Mouse (Mus musculus): ENCODE results near the gene Nanp. TPM values are rescaled to one million over a fixed set of nuclear protein-coding genes. Genes with fewer than 3 reads are reported as not detected.

Gene Nanp
- polyA plus RNA-seq, 1 experiment = 6.1 TPM

DNA sequence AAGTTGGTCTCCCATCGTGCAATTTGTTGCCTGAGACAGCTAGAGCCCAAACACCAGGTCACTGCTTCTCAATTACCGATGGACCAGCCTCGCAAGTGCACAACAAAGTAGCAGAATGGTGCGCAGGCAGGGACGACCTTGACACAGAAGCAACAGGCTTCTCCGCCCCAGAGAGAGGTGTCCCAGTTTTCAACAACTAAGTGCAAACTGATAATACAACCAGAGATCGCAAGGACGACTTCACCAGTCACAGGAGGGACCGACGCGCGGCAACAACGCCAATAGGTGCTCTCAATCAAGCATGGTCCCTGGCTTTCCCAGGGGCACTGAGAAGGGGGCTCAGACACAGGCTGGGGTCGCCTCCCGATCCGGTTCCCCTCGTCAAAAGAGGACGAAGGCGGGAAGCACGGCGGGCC, 30.7 kb downstream of the Nanp start:
- WGBS = 2% methylated on average over 21 of the region's 21 CpGs
- peak overlapping the region; percentile 32 for H3K27ac ChIP-seq (ENCODE audit: insufficient read depth, low read depth, low read length)
- H3K27me3 ChIP-seq (replicated peaks; ENCODE audit: control insufficient read depth, insufficient read depth, low read length) = no peaks in the 10 kb centered on the region; the same call in 1 of the 2 replicates
- TF ChIP-seq CTCF (conservative IDR thresholded peaks at IDR 0.05; ENCODE audit: insufficient read depth, insufficient read length, low read depth, low read length) = no peak
- no peak for TF ChIP-seq POLR2A (IDR thresholded peaks at IDR 0.05; ENCODE audit: low read depth, low read length)
- peak; percentile 18 for DNase-seq
- peaks cover 16% of the 10 kb centered on the region for H3K4me1 ChIP-seq (ENCODE audit: control insufficient read depth, insufficient read depth, low read length)
- H3K4me3 ChIP-seq (ENCODE audit: insufficient read depth, low read depth, low read length) = peak overlapping the region; percentile 94
- H3K36me3 ChIP-seq (ENCODE audit: control insufficient read depth, insufficient read depth, low read length) = no peaks in the 10 kb centered on the region

DNA sequence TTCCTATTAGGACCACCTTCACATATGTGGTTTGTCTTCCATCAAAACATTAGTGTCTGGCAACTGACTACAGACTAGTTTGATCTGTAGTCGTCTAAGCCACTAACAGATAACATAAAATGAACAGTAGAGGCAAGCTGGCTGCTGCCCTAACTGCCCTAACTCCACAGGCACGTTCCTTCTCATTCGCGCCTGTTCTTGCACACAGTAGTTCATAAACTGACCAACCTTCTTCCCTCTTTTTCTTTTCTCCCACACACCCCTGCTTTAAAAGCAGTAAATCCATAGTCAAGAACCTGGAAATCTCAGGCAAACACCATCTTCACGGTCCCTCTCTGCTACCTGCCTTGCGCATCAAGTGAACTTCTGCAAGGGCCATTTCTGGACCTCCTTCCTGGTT, 31.2 kb downstream of the Nanp start:
- WGBS = 45% methylated on average over 6 of the region's 6 CpGs

DNA sequence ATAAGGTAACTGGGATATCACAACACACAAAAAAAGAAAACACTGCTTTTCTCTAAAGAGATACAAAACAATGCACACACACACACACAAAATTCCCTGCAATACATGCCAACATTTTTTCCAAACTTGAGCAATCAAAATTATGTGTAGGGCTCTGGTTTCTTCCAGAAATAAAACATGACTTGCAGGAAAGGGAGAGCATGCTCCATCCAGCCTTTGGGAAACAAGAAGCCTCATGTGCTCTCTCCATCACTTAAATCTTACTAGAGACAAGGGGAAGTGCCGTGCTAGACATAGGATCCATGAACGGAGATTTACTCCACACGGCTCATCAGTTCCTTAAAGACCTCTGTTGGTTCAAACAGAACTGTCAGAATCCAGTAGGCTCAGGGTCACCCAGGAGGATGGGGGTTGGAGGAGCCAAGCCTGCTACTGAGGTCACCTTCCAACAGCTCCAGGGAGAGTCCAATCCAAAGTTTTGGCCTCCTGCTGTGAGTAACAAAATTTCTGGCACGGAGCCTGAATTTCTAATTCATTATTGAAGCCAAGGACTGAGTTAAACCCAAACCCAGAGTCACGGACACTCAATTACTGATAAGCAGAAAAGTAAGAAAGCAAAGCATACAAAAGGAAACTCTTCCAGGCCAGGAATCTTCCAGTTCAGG, 32.8 kb downstream of the Nanp start:
- Histone ChIP-seq H3K27ac (ENCODE audit: insufficient read depth, low read depth, low read length) (peak overlapping the region; percentile 98), H3K4me1 (ENCODE audit: control insufficient read depth, insufficient read depth, low read length) (peaks cover 19% of the 10 kb centered on the region), H3K27me3 (replicated peaks; ENCODE audit: control insufficient read depth, insufficient read depth, low read length) (no peaks in the 10 kb centered on the region; the same call in 1 of the 2 replicates), H3K4me3 (ENCODE audit: insufficient read depth, low read depth, low read length) (peak overlapping the region; percentile 30; the same call in 1 of the 2 replicates), H3K36me3 (ENCODE audit: control insufficient read depth, insufficient read depth, low read length) (no peaks in the 10 kb centered on the region)
- peak; percentile 94 for DNase-seq
- TF ChIP-seq CTCF (conservative IDR thresholded peaks at IDR 0.05; ENCODE audit: insufficient read depth, insufficient read length, low read depth, low read length) (no peak), POLR2A (IDR thresholded peaks at IDR 0.05; ENCODE audit: low read depth, low read length) (no peak)
- 27% methylated on average over 5 of the region's 5 CpGs for WGBS

More for the DNA sequence above, 31.2 kb downstream of the Nanp start:
- H3K4me1 ChIP-seq (ENCODE audit: control insufficient read depth, insufficient read depth, low read length) = peaks cover 16% of the 10 kb centered on the region
- H3K27ac ChIP-seq (ENCODE audit: insufficient read depth, low read depth, low read length) = peak overlapping the region; percentile 32
- no peak for DNase-seq
- H3K27me3 ChIP-seq (replicated peaks; ENCODE audit: control insufficient read depth, insufficient read depth, low read length) = no peaks in the 10 kb centered on the region; the same call in 1 of the 2 replicates
- H3K4me3 ChIP-seq (ENCODE audit: insufficient read depth, low read depth, low read length) = peak overlapping the region; percentile 94
- H3K36me3 ChIP-seq (ENCODE audit: control insufficient read depth, insufficient read depth, low read length) = no peaks in the 10 kb centered on the region
- TF ChIP-seq CTCF (conservative IDR thresholded peaks at IDR 0.05; ENCODE audit: insufficient read depth, insufficient read length, low read depth, low read length) (no peak), POLR2A (IDR thresholded peaks at IDR 0.05; ENCODE audit: low read depth, low read length) (no peak)

DNA sequence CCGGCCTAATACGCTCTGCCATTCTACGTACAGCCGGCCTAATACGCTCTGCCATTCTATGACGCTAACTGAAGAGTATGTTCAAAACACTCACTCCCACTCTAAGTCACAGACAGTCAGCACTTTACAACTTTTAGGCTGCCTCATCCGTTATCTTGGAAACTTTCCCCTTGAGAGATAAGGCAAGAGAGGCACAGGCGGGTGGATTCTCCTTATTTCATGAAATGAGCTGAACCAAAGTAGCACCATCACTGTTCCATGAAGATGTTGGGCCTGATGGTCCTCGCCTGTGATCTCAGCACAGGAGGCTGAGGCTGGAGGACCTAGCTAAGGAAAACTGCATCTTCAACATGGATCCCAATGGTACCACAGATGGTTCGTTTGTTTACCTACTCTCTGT, 34.8 kb downstream of the Nanp start:
- WGBS = 87% methylated on average over 10 of the region's 10 CpGs
- no peaks in the 10 kb centered on the region for H3K36me3 ChIP-seq (ENCODE audit: control insufficient read depth, insufficient read depth, low read length)
- DNase-seq = no peak
- H3K4me1 ChIP-seq (ENCODE audit: control insufficient read depth, insufficient read depth, low read length) = peaks cover 16% of the 10 kb centered on the region
- no peak overlapping the region for H3K4me3 ChIP-seq (ENCODE audit: insufficient read depth, low read depth, low read length)
- H3K27ac ChIP-seq (ENCODE audit: insufficient read depth, low read depth, low read length) = peak overlapping the region; percentile 62
- TF ChIP-seq CTCF (conservative IDR thresholded peaks at IDR 0.05; ENCODE audit: insufficient read depth, insufficient read length, low read depth, low read length) = no peak
- TF ChIP-seq POLR2A (IDR thresholded peaks at IDR 0.05; ENCODE audit: low read depth, low read length) = no peak
- H3K27me3 ChIP-seq (replicated peaks; ENCODE audit: control insufficient read depth, insufficient read depth, low read length) = no peaks in the 10 kb centered on the region; the same call in 1 of the 2 replicates

DNA sequence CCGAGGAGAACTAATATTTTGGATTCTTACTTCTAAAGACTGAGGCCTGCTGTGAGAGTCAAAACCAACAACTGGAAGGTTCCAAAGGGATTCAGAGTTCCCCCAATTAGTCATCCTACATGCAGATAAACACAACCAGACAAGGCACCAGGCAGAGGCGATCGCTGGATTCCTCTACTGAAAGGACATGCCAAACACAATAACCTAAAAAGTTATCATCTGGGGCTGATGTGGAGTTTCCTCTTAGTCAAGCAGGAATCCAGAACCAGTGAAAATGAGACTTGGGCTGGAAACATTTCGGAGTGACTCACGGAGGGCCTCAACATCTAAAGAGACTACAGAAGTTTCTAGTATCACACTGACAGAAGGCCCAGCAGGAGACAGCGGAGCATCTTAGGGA, 35.4 kb downstream of the Nanp start:
- Histone ChIP-seq H3K4me3 (ENCODE audit: insufficient read depth, low read depth, low read length) (no peak overlapping the region), H3K27me3 (replicated peaks; ENCODE audit: control insufficient read depth, insufficient read depth, low read length) (no peaks in the 10 kb centered on the region; the same call in 1 of the 2 replicates), H3K4me1 (ENCODE audit: control insufficient read depth, insufficient read depth, low read length) (peaks cover 16% of the 10 kb centered on the region), H3K27ac (ENCODE audit: insufficient read depth, low read depth, low read length) (peak overlapping the region; percentile 74), H3K36me3 (ENCODE audit: control insufficient read depth, insufficient read depth, low read length) (no peaks in the 10 kb centered on the region)
- DNase-seq = no peak
- TF ChIP-seq CTCF (conservative IDR thresholded peaks at IDR 0.05; ENCODE audit: insufficient read depth, insufficient read length, low read depth, low read length) (no peak), POLR2A (IDR thresholded peaks at IDR 0.05; ENCODE audit: low read depth, low read length) (no peak)
- 68% methylated on average over 6 of the region's 6 CpGs for WGBS

DNA sequence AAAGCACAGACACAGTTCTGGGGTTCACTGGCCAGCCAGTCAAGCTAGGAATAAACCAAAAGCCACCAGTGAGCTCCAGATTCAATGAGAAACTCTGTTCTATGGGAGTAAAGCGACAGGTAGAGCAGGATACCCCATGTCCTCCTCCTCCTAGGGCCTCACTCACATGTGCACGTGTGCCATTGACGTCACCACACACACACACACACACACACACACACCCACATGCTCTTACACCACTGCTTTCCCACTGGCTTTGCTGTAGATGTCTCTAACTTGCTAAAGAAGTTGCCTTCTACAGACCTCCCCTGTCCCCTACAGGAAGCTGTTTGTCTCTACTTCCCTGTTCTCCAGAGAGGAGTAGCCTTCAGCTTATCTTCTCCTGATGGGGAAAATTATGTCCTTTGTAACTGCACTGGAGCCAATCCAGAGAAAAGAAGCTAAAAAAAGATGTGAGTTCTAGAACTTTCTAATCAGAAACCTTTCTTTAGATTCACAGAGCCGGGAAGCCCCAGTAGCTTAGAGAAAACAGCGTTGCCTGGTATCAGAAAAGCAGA, 37.5 kb downstream of the Nanp start:
- Histone ChIP-seq H3K36me3 (ENCODE audit: control insufficient read depth, insufficient read depth, low read length) (no peaks in the 10 kb centered on the region), H3K27ac (ENCODE audit: insufficient read depth, low read depth, low read length) (no peak overlapping the region; the same call in 1 of the 2 replicates), H3K4me1 (ENCODE audit: control insufficient read depth, insufficient read depth, low read length) (peaks cover 13% of the 10 kb centered on the region), H3K27me3 (replicated peaks; ENCODE audit: control insufficient read depth, insufficient read depth, low read length) (no peaks in the 10 kb centered on the region; the same call in 1 of the 2 replicates), H3K4me3 (ENCODE audit: insufficient read depth, low read depth, low read length) (no peak overlapping the region)
- 72% methylated on average over 5 of the region's 5 CpGs for WGBS
- DNase-seq = no peak
- TF ChIP-seq POLR2A (IDR thresholded peaks at IDR 0.05; ENCODE audit: low read depth, low read length) (no peak), CTCF (conservative IDR thresholded peaks at IDR 0.05; ENCODE audit: insufficient read depth, insufficient read length, low read depth, low read length) (no peak)

Data from kidney, adult 2 months (tissue).